8 mouse cellular contexts compared by ENCODE assay signal in the genomic region with DNA sequence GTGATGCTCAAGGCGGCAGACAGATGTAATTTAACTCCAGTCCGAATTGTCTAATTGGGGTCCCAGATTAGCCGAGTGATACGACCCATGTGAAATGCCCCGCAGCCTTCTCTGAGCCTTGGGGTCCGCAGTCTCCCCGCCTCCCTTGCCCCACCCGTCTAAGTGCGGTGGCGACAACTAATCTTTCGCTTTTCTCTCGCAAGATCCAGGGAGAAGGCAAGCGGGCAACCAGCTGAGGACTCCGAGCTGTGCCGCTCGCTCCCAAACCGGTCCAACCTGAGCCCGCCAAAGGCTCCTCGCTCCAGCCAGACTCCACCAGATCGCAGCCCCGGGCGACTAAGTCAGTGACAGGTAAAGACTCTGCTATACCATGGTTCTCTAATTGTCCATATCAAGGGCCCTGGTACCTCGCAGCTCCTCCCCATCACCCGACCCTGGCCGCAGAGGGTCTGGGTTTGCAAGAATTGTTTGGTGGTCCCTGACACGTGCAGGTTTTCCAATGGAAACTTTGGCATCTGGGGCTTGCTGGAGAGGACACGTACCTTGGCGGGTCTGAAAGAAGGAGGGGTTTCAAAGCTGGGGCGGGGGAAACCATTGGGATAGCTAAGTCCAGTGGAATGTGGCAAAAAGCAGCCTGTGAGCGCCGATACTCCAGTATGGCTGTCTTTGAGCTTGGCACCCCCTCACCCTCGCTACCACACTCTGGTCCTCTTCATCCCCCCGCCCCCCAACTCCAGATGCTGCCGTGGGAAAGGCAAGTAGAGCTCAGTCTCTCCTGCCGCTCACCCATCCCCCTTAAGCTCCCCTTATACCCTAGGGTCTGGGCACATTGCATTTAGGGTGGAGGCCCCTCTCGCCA. TPM values are rescaled to one million over a fixed set of nuclear protein-coding genes. Genes with fewer than 3 reads are reported as not detected.
A peak's percentile ranks its signal among the peaks of the same experiment; 100 is the strongest.
DNase-seq lines count a peak whose midpoint lies in the region; ATAC-seq lines count a peak whose summit lies in the region.

No protein-coding gene starts in this region.

- H3K4me2 ChIP-seq in forebrain, embryonic 13.5 days, result peak overlapping the region; percentile 97
- H3K4me2 ChIP-seq in intestine, embryonic 15.5 days (replicated peaks), result peak overlapping the region; percentile 95
- H3K4me2 ChIP-seq in midbrain, embryonic 13.5 days (replicated peaks), result peak overlapping the region; percentile 83

- no peak overlapping the region for H3K27ac ChIP-seq in brown adipose tissue, adult 24 weeks (replicated peaks; ENCODE audit: low read depth, low read length)
- H3K27ac ChIP-seq in forebrain, embryonic 13.5 days, result no peak overlapping the region
- H3K27ac ChIP-seq in intestine, embryonic 15.5 days, result peak overlapping the region; percentile 56
- H3K27ac ChIP-seq in midbrain, embryonic 13.5 days, result no peak overlapping the region

- DNase-seq in kidney, postnatal 10 days, result peak; percentile 14
- no peak for DNase-seq in kidney, adult 11 months
- DNase-seq in spleen, postnatal 10 days (ENCODE audit: low spot score in 2 of 2), result no peak

- no peaks in the 10 kb centered on the region for H3K9me3 ChIP-seq in forebrain, embryonic 13.5 days (replicated peaks)
- H3K9me3 ChIP-seq in intestine, embryonic 15.5 days, result no peaks in the 10 kb centered on the region
- no peaks in the 10 kb centered on the region for H3K9me3 ChIP-seq in midbrain, embryonic 13.5 days

- H3K36me3 ChIP-seq in forebrain, embryonic 13.5 days (ENCODE audit: poor library complexity, severe bottlenecking), result no peaks in the 10 kb centered on the region
- H3K36me3 ChIP-seq in intestine, embryonic 15.5 days, result no peaks in the 10 kb centered on the region
- H3K36me3 ChIP-seq in midbrain, embryonic 13.5 days, result no peaks in the 10 kb centered on the region

- H3K4me3 ChIP-seq in brown adipose tissue, adult 24 weeks (ENCODE audit: insufficient read depth, low read depth, low read length), result peak overlapping the region; percentile 21
- H3K4me3 ChIP-seq in forebrain, embryonic 13.5 days, result peak overlapping the region; percentile 58
- H3K4me3 ChIP-seq in intestine, embryonic 15.5 days (replicated peaks), result peak overlapping the region; percentile 53
- H3K4me3 ChIP-seq in midbrain, embryonic 13.5 days (replicated peaks), result peak overlapping the region; percentile 52

- H3K9ac ChIP-seq in forebrain, embryonic 13.5 days, result peak overlapping the region; percentile 68
- H3K9ac ChIP-seq in intestine, embryonic 15.5 days, result peak overlapping the region; percentile 52
- H3K9ac ChIP-seq in midbrain, embryonic 13.5 days (replicated peaks), result peak overlapping the region; percentile 57

- ATAC-seq in forebrain, embryonic 13.5 days, result peak; percentile 63
- peak; percentile 69 for ATAC-seq in intestine, embryonic 15.5 days
- peak; percentile 77 for ATAC-seq in midbrain, embryonic 13.5 days
- ATAC-seq in activated CD4-positive, CD25-positive, alpha-beta regulatory T cell, adult 4 months, result no peak

- peaks cover 33% of the 10 kb centered on the region for H3K27me3 ChIP-seq in forebrain, embryonic 13.5 days
- peaks cover 12% of the 10 kb centered on the region; the same call in 1 of the 2 replicates for H3K27me3 ChIP-seq in intestine, embryonic 15.5 days (replicated peaks)
- peaks cover 42% of the 10 kb centered on the region for H3K27me3 ChIP-seq in midbrain, embryonic 13.5 days

- under 1% methylated on average over 35 of the region's 36 CpGs for WGBS in forebrain, embryonic 13.5 days
- 1% methylated on average over 36 of the region's 36 CpGs for WGBS in intestine, embryonic 15.5 days
- WGBS in midbrain, embryonic 13.5 days, result under 1% methylated on average over 36 of the region's 36 CpGs

- H3K4me1 ChIP-seq in brown adipose tissue, adult 24 weeks (ENCODE audit: control insufficient read depth, insufficient read depth, insufficient read length, low read length), result no peaks in the 10 kb centered on the region
- H3K4me1 ChIP-seq in forebrain, embryonic 13.5 days, result peaks cover 16% of the 10 kb centered on the region
- 0 out of 2 replicates have a peak, but pooled peaks cover 3% of the 10 kb centered on the region for H3K4me1 ChIP-seq in intestine, embryonic 15.5 days (replicated peaks)
- peaks cover 19% of the 10 kb centered on the region for H3K4me1 ChIP-seq in midbrain, embryonic 13.5 days (replicated peaks)

RNA-seq across cellular contexts. Expression of a gene that starts 0.7 kb away (rescaled TPM):
- not detected in 2 replicates for polyA plus RNA-seq in brown adipose tissue, adult 24 weeks (2012; ENCODE audit: insufficient read depth, insufficient read length, missing spikeins)
- polyA plus RNA-seq in forebrain, embryonic 13.5 days (2015; fragmentation: Nextera tagmentation; extraction: Ambion mirVana), result 1.3 and 1.5 TPM in 2 replicates
- polyA plus RNA-seq in intestine, embryonic 15.5 days (2015; fragmentation: Nextera tagmentation; extraction: Ambion mirVana), result 15.5 and 18.2 TPM in 2 replicates
- 3.0 and 3.3 TPM in 2 replicates for polyA plus RNA-seq in midbrain, embryonic 13.5 days (2015; fragmentation: Nextera tagmentation; extraction: Ambion mirVana)
- polyA plus RNA-seq in activated CD4-positive, CD25-positive, alpha-beta regulatory T cell, adult 4 months (2017; shearing (Covaris generic)), result not detected
